Mouse (Mus musculus): Measurements from ENCODE around the gene Atp8a1. TPM values are rescaled to one million over a fixed set of nuclear protein-coding genes. Genes with fewer than 3 reads are reported as not detected.

Gene Atp8a1
- total and polyA plus RNA-seq, 2 experiments: 3.8 to 5.1 TPM

- H3K9ac ChIP-seq (ENCODE audit: low read depth, low read length): no peak overlapping the region
- no peak overlapping the region for H3K4me3 ChIP-seq (ENCODE audit: insufficient read depth, low read depth, low read length)
- H3K79me2 ChIP-seq (ENCODE audit: control insufficient read depth, insufficient read depth, low read length): no peaks in the 10 kb centered on the region
- no peaks in the 10 kb centered on the region for H3K4me1 ChIP-seq (ENCODE audit: control insufficient read depth, insufficient read depth, low read length)
- 65% methylated on average over 6 of the region's 6 CpGs for WGBS
- no peaks in the 10 kb centered on the region for H3K27me3 ChIP-seq (ENCODE audit: control insufficient read depth, insufficient read depth, low read length)
- peak; percentile 25 for DNase-seq (ENCODE audit: extremely low read depth, low read depth, low spot score)
- no peak overlapping the region for H3K27ac ChIP-seq (replicated peaks; ENCODE audit: insufficient read depth, low read depth, low read length)
- no peaks in the 10 kb centered on the region for H3K36me3 ChIP-seq (ENCODE audit: control insufficient read depth, insufficient read depth, low read length)
- no peak for TF ChIP-seq POLR2A (IDR thresholded peaks at IDR 0.05; ENCODE audit: extremely low read depth, insufficient read depth, low read length)
- no peak for TF ChIP-seq CTCF (IDR thresholded peaks at IDR 0.05; ENCODE audit: low read depth, low read length)
These were observed 274.6 kb downstream of the Atp8a1 start for GRCm38 (mm10) chr5:67572552-67573155.

Other genes starting within 250 kb of the Atp8a1 start
- gene Shisa3, start 239.6 kb downstream of the Atp8a1 start, total RNA-seq (2014; rRNA removed): under 0.01 and 0.20 TPM in 2 replicates
- 0.11 and 0.20 TPM in 2 replicates for gene Shisa3, start 239.6 kb downstream of the Atp8a1 start, polyA plus RNA-seq (2012; rRNA removed)
- gene Gm5108, start 94.2 kb upstream of the Atp8a1 start, total RNA-seq (2014; rRNA removed): not detected in 2 replicates
- gene Gm5108, start 94.2 kb upstream of the Atp8a1 start, polyA plus RNA-seq (2012; rRNA removed): not detected in 2 replicates
- gene Gm21905, start 99.0 kb upstream of the Atp8a1 start, total RNA-seq (2014; rRNA removed): not detected in 2 replicates
- gene Gm21905, start 99.0 kb upstream of the Atp8a1 start, polyA plus RNA-seq (2012; rRNA removed): not detected in 2 replicates
- gene Grxcr1, start 184.4 kb upstream of the Atp8a1 start, total RNA-seq (2014; rRNA removed): not detected in 2 replicates
- not detected in 2 replicates for gene Grxcr1, start 184.4 kb upstream of the Atp8a1 start, polyA plus RNA-seq (2012; rRNA removed)